Mouse (Mus musculus): ENCODE results near the gene Cltrn. TPM values are rescaled to one million over a fixed set of nuclear protein-coding genes. Genes with fewer than 3 reads are reported as not detected.

Gene Cltrn
- polyA plus RNA-seq, 1 experiment from 2014 or later, result 0.92 TPM

GRCm38 (mm10) chrX:164111146-164111545 lies 22.5 kb downstream of the Cltrn start:
- H3K36me3 ChIP-seq (replicated peaks; ENCODE audit: control insufficient read depth, insufficient read depth), result no peaks in the 10 kb centered on the region
- H3K4me2 ChIP-seq (replicated peaks), result no peak overlapping the region
- no peak overlapping the region for H3K4me3 ChIP-seq (replicated peaks; ENCODE audit: low read length)
- ATAC-seq (ENCODE audit: low FRiP score) (no peak), DNase-seq (ENCODE audit: low spot score) (no peak)
- H3K27me3 ChIP-seq (ENCODE audit: control insufficient read depth, insufficient read depth, low read length), result no peaks in the 10 kb centered on the region
- H3K27ac ChIP-seq, result no peak overlapping the region
- no peak overlapping the region for H3K9ac ChIP-seq
- WGBS, result 85% methylated on average over 3 of the region's 3 CpGs
- no peaks in the 10 kb centered on the region for H3K4me1 ChIP-seq (replicated peaks; ENCODE audit: control insufficient read depth, insufficient read depth, low read length)
- H3K9me3 ChIP-seq (ENCODE audit: control insufficient read depth, low read length), result no peaks in the 10 kb centered on the region

- ATAC-seq (ENCODE audit: low FRiP score), result no peak
Observed at GRCm38 (mm10) chrX:164113744-164114143, 25.1 kb downstream of the Cltrn start.

GRCm38 (mm10) chrX:164123942-164124341 lies 35.3 kb downstream of the Cltrn start:
- ATAC-seq (ENCODE audit: low FRiP score) (no peak), DNase-seq (ENCODE audit: low spot score) (no peak)
- 95% methylated on average over 3 of the region's 3 CpGs for WGBS
- Histone ChIP-seq H3K27me3 (ENCODE audit: control insufficient read depth, insufficient read depth, low read length) (no peaks in the 10 kb centered on the region; the same call in 1 of the 2 replicates), H3K36me3 (replicated peaks; ENCODE audit: control insufficient read depth, insufficient read depth) (no peaks in the 10 kb centered on the region), H3K4me2 (replicated peaks) (no peak overlapping the region), H3K9me3 (ENCODE audit: control insufficient read depth, low read length) (no peaks in the 10 kb centered on the region), H3K4me1 (replicated peaks; ENCODE audit: control insufficient read depth, insufficient read depth, low read length) (no peaks in the 10 kb centered on the region), H3K27ac (no peak overlapping the region), H3K4me3 (replicated peaks; ENCODE audit: low read length) (no peak overlapping the region), H3K9ac (no peak overlapping the region)

More at GRCm38 (mm10) chrX:164113744-164114143, 25.1 kb downstream of the Cltrn start:
- H3K4me3 ChIP-seq (replicated peaks; ENCODE audit: low read length), result no peak overlapping the region
- 95% methylated on average over 6 of the region's 6 CpGs for WGBS
- H3K9me3 ChIP-seq (ENCODE audit: control insufficient read depth, low read length), result no peaks in the 10 kb centered on the region
- H3K9ac ChIP-seq, result no peak overlapping the region
- H3K36me3 ChIP-seq (replicated peaks; ENCODE audit: control insufficient read depth, insufficient read depth), result no peaks in the 10 kb centered on the region
- H3K27me3 ChIP-seq (ENCODE audit: control insufficient read depth, insufficient read depth, low read length), result no peaks in the 10 kb centered on the region
- DNase-seq (ENCODE audit: low spot score), result no peak
- no peak overlapping the region for H3K4me2 ChIP-seq (replicated peaks)
- no peak overlapping the region for H3K27ac ChIP-seq
- no peaks in the 10 kb centered on the region for H3K4me1 ChIP-seq (replicated peaks; ENCODE audit: control insufficient read depth, insufficient read depth, low read length)

GRCm38 (mm10) chrX:164133531-164133930 lies 44.9 kb downstream of the Cltrn start:
- Histone ChIP-seq H3K9me3 (ENCODE audit: control insufficient read depth, low read length) (no peaks in the 10 kb centered on the region), H3K4me1 (replicated peaks; ENCODE audit: control insufficient read depth, insufficient read depth, low read length) (no peaks in the 10 kb centered on the region), H3K36me3 (replicated peaks; ENCODE audit: control insufficient read depth, insufficient read depth) (no peaks in the 10 kb centered on the region), H3K27ac (no peak overlapping the region), H3K4me2 (replicated peaks) (no peak overlapping the region), H3K9ac (no peak overlapping the region), H3K27me3 (ENCODE audit: control insufficient read depth, insufficient read depth, low read length) (no peaks in the 10 kb centered on the region; the same call in 1 of the 2 replicates), H3K4me3 (replicated peaks; ENCODE audit: low read length) (no peak overlapping the region)
- ATAC-seq (ENCODE audit: low FRiP score) (no peak), DNase-seq (ENCODE audit: low spot score) (no peak)
- 92% methylated on average over 3 of the region's 3 CpGs for WGBS

- Histone ChIP-seq H3K4me1 (replicated peaks; ENCODE audit: control insufficient read depth, insufficient read depth, low read length) (no peaks in the 10 kb centered on the region), H3K4me2 (replicated peaks) (no peak overlapping the region), H3K27ac (no peak overlapping the region), H3K9ac (no peak overlapping the region), H3K27me3 (ENCODE audit: control insufficient read depth, insufficient read depth, low read length) (no peaks in the 10 kb centered on the region; the same call in 1 of the 2 replicates), H3K9me3 (ENCODE audit: control insufficient read depth, low read length) (no peaks in the 10 kb centered on the region), H3K36me3 (replicated peaks; ENCODE audit: control insufficient read depth, insufficient read depth) (no peaks in the 10 kb centered on the region), H3K4me3 (replicated peaks; ENCODE audit: low read length) (no peak overlapping the region)
- DNase-seq (ENCODE audit: low spot score) (no peak), ATAC-seq (ENCODE audit: low FRiP score) (no peak)
- 88% methylated on average over 4 of the region's 4 CpGs for WGBS
Observed at GRCm38 (mm10) chrX:164135304-164135818, 46.7 kb downstream of the Cltrn start.

GRCm38 (mm10) chrX:164139032-164139431 lies 50.4 kb downstream of the Cltrn start, which contains the start of gene Ace2:
TSS of gene Ace2 (plus strand) at chrX:164139332.
- DNase-seq (ENCODE audit: low spot score) (no peak), ATAC-seq (ENCODE audit: low FRiP score) (no peak)
- Histone ChIP-seq H3K27ac (no peak within 1 kb of the TSS), H3K4me2 (replicated peaks) (no peak within 1 kb of the TSS), H3K36me3 (replicated peaks; ENCODE audit: control insufficient read depth, insufficient read depth) (no peaks in the 10 kb centered on the region), H3K4me3 (replicated peaks; ENCODE audit: low read length) (no peak within 1 kb of the TSS), H3K27me3 (ENCODE audit: control insufficient read depth, insufficient read depth, low read length) (peaks cover 1% of the 10 kb centered on the region; the same call in 1 of the 2 replicates), H3K9ac (no peak within 1 kb of the TSS), H3K9me3 (ENCODE audit: control insufficient read depth, low read length) (no peaks in the 10 kb centered on the region), H3K4me1 (replicated peaks; ENCODE audit: control insufficient read depth, insufficient read depth, low read length) (no peaks in the 10 kb centered on the region)
- 93% methylated on average over 2 of the region's 2 CpGs for WGBS

GRCm38 (mm10) chrX:164145463-164146250 lies 57.0 kb downstream of the Cltrn start:
- Histone ChIP-seq H3K4me2 (replicated peaks) (no peak overlapping the region), H3K9me3 (ENCODE audit: control insufficient read depth, low read length) (no peaks in the 10 kb centered on the region), H3K27me3 (ENCODE audit: control insufficient read depth, insufficient read depth, low read length) (0 out of 2 replicates have a peak, but pooled peaks cover 4% of the 10 kb centered on the region), H3K9ac (no peak overlapping the region), H3K4me3 (replicated peaks; ENCODE audit: low read length) (no peak overlapping the region), H3K27ac (no peak overlapping the region), H3K36me3 (replicated peaks; ENCODE audit: control insufficient read depth, insufficient read depth) (no peaks in the 10 kb centered on the region), H3K4me1 (replicated peaks; ENCODE audit: control insufficient read depth, insufficient read depth, low read length) (no peaks in the 10 kb centered on the region)
- no peak for DNase-seq (ENCODE audit: low spot score)
- no peak for ATAC-seq (ENCODE audit: low FRiP score)
- 89% methylated on average over 6 of the region's 6 CpGs for WGBS

GRCm38 (mm10) chrX:164152703-164153102 lies 64.1 kb downstream of the Cltrn start:
- Histone ChIP-seq H3K4me1 (replicated peaks; ENCODE audit: control insufficient read depth, insufficient read depth, low read length) (no peaks in the 10 kb centered on the region), H3K27me3 (ENCODE audit: control insufficient read depth, insufficient read depth, low read length) (peaks cover 12% of the 10 kb centered on the region), H3K9me3 (ENCODE audit: control insufficient read depth, low read length) (no peaks in the 10 kb centered on the region), H3K4me2 (replicated peaks) (no peak overlapping the region), H3K36me3 (replicated peaks; ENCODE audit: control insufficient read depth, insufficient read depth) (no peaks in the 10 kb centered on the region), H3K4me3 (replicated peaks; ENCODE audit: low read length) (no peak overlapping the region), H3K27ac (no peak overlapping the region), H3K9ac (no peak overlapping the region)
- no peak for ATAC-seq (ENCODE audit: low FRiP score)
- WGBS, result 72% methylated on average over 2 of the region's 2 CpGs
- no peak for DNase-seq (ENCODE audit: low spot score)

- Histone ChIP-seq H3K4me3 (replicated peaks; ENCODE audit: low read length) (no peak overlapping the region), H3K27ac (no peak overlapping the region), H3K36me3 (replicated peaks; ENCODE audit: control insufficient read depth, insufficient read depth) (no peaks in the 10 kb centered on the region), H3K4me1 (replicated peaks; ENCODE audit: control insufficient read depth, insufficient read depth, low read length) (no peaks in the 10 kb centered on the region), H3K27me3 (ENCODE audit: control insufficient read depth, insufficient read depth, low read length) (peaks cover 12% of the 10 kb centered on the region), H3K4me2 (replicated peaks) (no peak overlapping the region), H3K9me3 (ENCODE audit: control insufficient read depth, low read length) (no peaks in the 10 kb centered on the region), H3K9ac (no peak overlapping the region)
- no peak for ATAC-seq (ENCODE audit: low FRiP score)
- DNase-seq (ENCODE audit: low spot score), result no peak
Observed at GRCm38 (mm10) chrX:164153606-164154005, 65.0 kb downstream of the Cltrn start.
